Mouse (Mus musculus): Measurements from ENCODE around the gene Gm17657.

Gm17657 gene

DNA sequence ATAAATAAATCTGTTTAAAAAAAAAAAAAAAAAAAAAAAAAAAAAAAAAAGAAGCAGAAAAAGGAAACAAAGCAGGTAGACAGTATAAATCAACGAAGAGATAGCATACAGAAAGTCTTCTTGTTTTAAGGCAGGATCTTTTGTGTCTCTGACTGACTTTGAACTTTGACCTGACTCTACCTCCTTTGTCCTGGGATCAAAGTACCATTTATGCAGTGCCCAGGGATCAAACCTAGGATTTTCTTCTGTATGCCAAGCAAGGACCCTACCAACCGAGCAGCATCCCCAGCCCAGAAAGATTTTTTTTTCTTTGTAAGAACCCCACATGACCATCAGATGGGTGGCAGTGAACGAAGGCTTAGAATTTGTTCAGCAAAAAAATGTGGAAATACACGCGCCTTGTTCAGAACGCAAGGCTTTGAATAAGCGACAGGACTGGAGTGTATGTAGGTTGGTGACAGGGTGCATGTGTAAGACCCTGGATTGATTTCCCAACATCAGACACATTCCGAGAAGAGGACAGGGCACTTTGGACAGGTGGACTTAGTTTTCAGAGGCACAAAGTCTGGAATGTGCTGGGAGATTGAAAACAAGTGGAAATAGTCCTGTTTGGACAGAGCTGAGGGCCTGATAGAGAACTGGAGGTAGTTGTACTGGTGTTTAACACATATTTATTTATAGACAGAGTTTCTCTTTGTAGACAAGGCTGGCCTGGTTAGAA lies 61.0 kb downstream of the Gm17657 start:
- no peak for DNase-seq (ENCODE audit: low read depth, low spot score)

- DNase-seq (ENCODE audit: low read depth, low spot score), result no peak
These were observed 63.9 kb downstream of the Gm17657 start for GRCm38 (mm10) chr17:29485336-29486233.

DNA sequence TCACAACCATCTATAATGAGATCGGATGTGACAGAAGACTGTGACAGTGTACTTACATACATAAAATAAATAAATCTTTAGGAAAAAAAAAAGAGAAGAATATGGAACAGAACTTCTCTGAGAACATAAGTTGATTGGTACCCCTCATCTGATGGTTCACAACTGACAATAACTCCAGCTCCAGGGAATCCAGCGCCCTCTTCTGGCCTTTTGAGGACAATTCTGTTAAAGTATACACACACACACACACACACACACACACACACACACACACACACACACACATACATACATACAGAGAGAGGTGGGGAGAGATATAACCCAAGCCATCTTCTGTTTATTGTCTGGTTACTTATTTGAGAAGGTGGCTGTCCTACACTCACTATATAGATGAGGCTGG lies 65.0 kb downstream of the Gm17657 start:
- DNase-seq (ENCODE audit: low read depth, low spot score), result no peak

- no peak for DNase-seq (ENCODE audit: low read depth, low spot score)
These were observed 66.2 kb downstream of the Gm17657 start for GRCm38 (mm10) chr17:29483282-29483681.

- no peak for DNase-seq (ENCODE audit: low read depth, low spot score)
These were observed 66.8 kb downstream of the Gm17657 start for GRCm38 (mm10) chr17:29482632-29483031.

DNA sequence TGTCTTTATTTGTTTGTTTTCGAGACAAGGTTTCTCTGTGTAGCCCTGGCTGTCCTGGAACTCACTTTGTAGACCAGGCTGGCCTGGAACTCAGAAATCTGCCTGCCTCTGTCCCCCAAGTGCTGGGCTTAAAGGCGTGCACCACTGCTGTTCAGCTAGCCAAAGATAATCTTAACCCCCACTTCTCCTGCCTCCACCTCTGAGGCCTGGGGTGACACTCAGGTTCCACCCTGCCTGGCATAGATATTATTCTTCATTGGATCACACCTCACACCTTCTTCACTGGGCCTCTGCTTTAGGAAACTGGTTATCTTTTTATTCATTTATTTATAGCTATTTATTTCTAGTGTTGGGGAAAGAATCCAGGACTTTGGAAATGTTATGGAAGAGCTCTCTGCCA lies 69.2 kb downstream of the Gm17657 start:
- DNase-seq (ENCODE audit: low read depth, low spot score), result no peak

- no peak for DNase-seq (ENCODE audit: low read depth, low spot score)
These were observed 71.2 kb downstream of the Gm17657 start for GRCm38 (mm10) chr17:29478271-29478670.

DNA sequence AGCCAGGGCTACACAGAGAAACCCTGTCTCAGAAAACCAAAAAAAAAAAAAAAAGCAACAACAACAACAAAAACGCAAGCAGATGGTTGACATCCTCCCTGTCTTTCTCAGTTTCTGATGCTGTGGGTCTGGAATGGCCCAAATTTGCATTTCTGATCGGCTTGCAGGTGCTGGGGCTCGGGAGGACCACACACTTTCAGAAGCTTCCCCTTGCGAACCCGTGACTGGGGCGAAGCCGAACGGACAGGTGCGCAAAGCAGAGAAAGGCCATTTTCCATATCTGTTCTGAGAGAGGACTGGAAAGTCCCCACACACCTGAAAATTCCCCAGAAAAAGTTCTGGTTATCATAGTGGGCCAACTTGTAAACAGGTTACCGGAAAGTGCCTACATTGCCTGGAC lies 72.1 kb downstream of the Gm17657 start:
- no peak for DNase-seq (ENCODE audit: low read depth, low spot score)

DNA sequence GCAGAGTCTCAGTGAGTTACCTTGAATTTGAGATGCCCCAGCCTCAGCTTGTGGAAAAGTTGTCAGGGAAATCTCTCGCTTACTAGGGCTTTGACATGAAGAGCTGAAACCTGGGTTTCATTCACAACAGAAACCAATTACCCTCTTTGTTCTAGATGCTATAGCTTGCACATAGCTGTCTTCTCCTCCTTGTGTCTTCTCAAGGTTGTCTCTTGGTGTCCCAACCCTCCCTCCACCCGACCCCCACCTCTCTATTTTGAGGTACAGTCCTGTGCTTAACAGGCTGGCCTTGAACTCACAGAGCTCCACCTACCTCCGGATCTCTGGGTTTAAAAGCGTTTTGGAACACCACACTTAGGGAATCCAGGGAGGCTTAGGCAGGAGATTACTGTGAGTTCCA lies 73.0 kb downstream of the Gm17657 start:
- DNase-seq (ENCODE audit: low read depth, low spot score), result no peak

- DNase-seq (ENCODE audit: low read depth, low spot score), result no peak
These were observed 74.3 kb downstream of the Gm17657 start for GRCm38 (mm10) chr17:29475142-29475541.

GRCm38 (mm10) chr17:29474036-29474435 lies 75.4 kb downstream of the Gm17657 start:
- DNase-seq (ENCODE audit: low read depth, low spot score), result no peak

GRCm38 (mm10) chr17:29473466-29473865 lies 76.0 kb downstream of the Gm17657 start:
- DNase-seq (ENCODE audit: low read depth, low spot score), result no peak
